Mouse (Mus musculus) hindbrain, embryonic 14.5 days (tissue): ENCODE measurements around the gene Slc38a1. TPM values are rescaled to one million over a fixed set of nuclear protein-coding genes. Genes with fewer than 3 reads are reported as not detected.

ENCODE experiments used
- ATAC-seq: fragments of 200-750 bp; cut with Nextera tagmentation; 2 replicates; pipeline ENCODE4 v1.8.0; 2017; ENCODE audit warnings: moderate number of reproducible peaks, mild to moderate bottlenecking, moderate TSS enrichment, moderate library complexity; ENCODE audit not compliant: low FRiP score
- DNase-seq: peaks from one replicate; pipeline ENCODE4 v3.0.0-alpha.2; 2015; ENCODE audit warnings: low spot score
- H3K27ac ChIP-seq: fragments of 300-500 bp; sonication (generic); 2 replicates; pipeline ENCODE4 v1.5.1; 2014; ENCODE audit warnings: mild to moderate bottlenecking, moderate library complexity
- H3K27me3 ChIP-seq: fragments of 300-500 bp; sonication (generic); 2 replicates; pipeline ENCODE4 v1.6.1; 2014; ENCODE audit warnings: mild to moderate bottlenecking, low read length, mixed read lengths; ENCODE audit not compliant: control insufficient read depth, insufficient read depth
- H3K36me3 ChIP-seq: fragments of 300-500 bp; sonication (generic); replicated peaks from 2 replicates; pipeline ENCODE4 v1.6.1; 2014; ENCODE audit not compliant: control insufficient read depth, insufficient read depth
- H3K4me1 ChIP-seq: fragments of 300-500 bp; sonication (generic); replicated peaks from 2 replicates; pipeline ENCODE4 v1.6.1; 2014; ENCODE audit warnings: antibody characterized with exemption, low read length, mixed read lengths; ENCODE audit not compliant: control insufficient read depth, insufficient read depth
- H3K4me2 ChIP-seq: fragments of 300-500 bp; sonication (generic); replicated peaks from 2 replicates; pipeline ENCODE4 v1.6.1; 2014; ENCODE audit warnings: mild to moderate bottlenecking, moderate library complexity
- H3K4me3 ChIP-seq: fragments of 300-500 bp; sonication (generic); replicated peaks from 2 replicates; pipeline ENCODE4 v1.5.1; 2014; ENCODE audit warnings: mild to moderate bottlenecking, low read length
- H3K9ac ChIP-seq: fragments of 300-500 bp; sonication (generic); 2 replicates; pipeline ENCODE4 v1.6.1; 2014
- H3K9me3 ChIP-seq: fragments of 300-500 bp; sonication (generic); 2 replicates; pipeline ENCODE4 v1.6.1; 2016; ENCODE audit warnings: low read length; ENCODE audit not compliant: control insufficient read depth
- WGBS: fragments of 180-500 bp; shearing (Covaris S2); extraction: QIAGEN DNeasy Blood & Tissue Kit; methylation state at CpG from one replicate; pipeline ENCODE4 v1.1.7; 2014; 5-methylcytosine and 5-hydroxymethylcytosine counted together
- polyA plus RNA-seq: library from polyadenylated mRNA; unstranded; fragments of >200 nt; fragmentation: Nextera tagmentation; extraction: Ambion mirVana; gene quantifications from 2 replicates; pipeline ENCODE4 v1.2.1, GENCODE M21; 2014

The Slc38a1 gene
- polyA plus RNA-seq, 1 experiment from 2014 or later: 133 TPM

DNA sequence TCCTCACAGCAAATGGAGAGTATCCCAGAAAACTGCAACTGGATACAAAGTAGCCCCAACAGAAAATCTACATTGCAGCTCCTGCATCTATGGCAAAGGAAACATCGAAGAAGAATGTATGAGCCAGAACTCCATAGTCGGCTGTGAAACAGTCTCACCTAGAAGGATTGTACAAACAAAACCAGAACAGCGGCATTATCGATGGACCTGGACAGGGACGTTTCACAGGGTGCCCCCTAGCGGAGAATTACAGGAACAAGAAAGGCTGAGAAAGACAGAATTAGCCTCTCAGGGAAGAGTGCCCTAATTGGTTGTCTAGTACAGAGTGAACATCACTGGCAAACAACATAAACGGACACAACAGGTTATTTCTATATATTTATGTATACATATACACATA, 23.9 kb upstream of the Slc38a1 start:
- Histone ChIP-seq H3K4me3 (no peak overlapping the region), H3K9me3 (no peaks in the 10 kb centered on the region), H3K4me1 (no peaks in the 10 kb centered on the region), H3K4me2 (peak overlapping the region; percentile 35), H3K27me3 (no peaks in the 10 kb centered on the region), H3K9ac (no peak overlapping the region), H3K27ac (no peak overlapping the region), H3K36me3 (no peaks in the 10 kb centered on the region)
- peak; percentile 24; the same call in 1 of the 2 replicates for ATAC-seq
- DNase-seq: peak; percentile 76
- 8% methylated on average over 7 of the region's 7 CpGs for WGBS

DNA sequence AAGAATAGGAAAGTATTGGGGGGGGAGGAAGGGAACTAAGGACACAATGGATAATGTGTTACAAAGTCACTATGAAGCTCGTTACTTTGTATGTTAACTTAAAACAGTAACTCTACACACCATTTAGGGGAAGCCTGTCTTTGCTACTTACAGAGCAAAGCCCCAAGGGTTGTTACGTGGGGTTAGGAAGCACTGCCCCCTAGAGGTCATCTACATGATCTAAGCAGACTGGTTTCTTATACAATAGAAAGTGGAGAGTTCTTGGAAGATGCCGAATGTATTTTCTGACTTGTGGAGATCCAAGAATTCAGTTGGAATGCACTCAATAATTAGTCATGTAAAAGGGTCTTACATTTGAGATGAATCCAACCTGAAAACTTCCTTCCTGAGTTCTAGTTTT, 23.2 kb upstream of the Slc38a1 start:
- Histone ChIP-seq H3K4me2 (no peak overlapping the region), H3K9ac (no peak overlapping the region), H3K36me3 (no peaks in the 10 kb centered on the region), H3K27me3 (no peaks in the 10 kb centered on the region), H3K27ac (no peak overlapping the region), H3K9me3 (no peaks in the 10 kb centered on the region), H3K4me3 (no peak overlapping the region), H3K4me1 (no peaks in the 10 kb centered on the region)
- peak; percentile 85 for DNase-seq
- 12% methylated on average over 3 of the region's 3 CpGs for WGBS
- ATAC-seq: peak; percentile 60; the same call in 1 of the 2 replicates

- Histone ChIP-seq H3K4me3 (no peak overlapping the region), H3K27ac (no peak overlapping the region), H3K9ac (no peak overlapping the region), H3K27me3 (no peaks in the 10 kb centered on the region), H3K36me3 (no peaks in the 10 kb centered on the region), H3K4me2 (no peak overlapping the region), H3K4me1 (no peaks in the 10 kb centered on the region), H3K9me3 (no peaks in the 10 kb centered on the region)
- 63% methylated on average over 13 of the region's 13 CpGs for WGBS
- ATAC-seq (no peak), DNase-seq (no peak)
These were observed 18.0 kb upstream of the Slc38a1 start for GRCm38 (mm10) chr15:96660590-96661141.

DNA sequence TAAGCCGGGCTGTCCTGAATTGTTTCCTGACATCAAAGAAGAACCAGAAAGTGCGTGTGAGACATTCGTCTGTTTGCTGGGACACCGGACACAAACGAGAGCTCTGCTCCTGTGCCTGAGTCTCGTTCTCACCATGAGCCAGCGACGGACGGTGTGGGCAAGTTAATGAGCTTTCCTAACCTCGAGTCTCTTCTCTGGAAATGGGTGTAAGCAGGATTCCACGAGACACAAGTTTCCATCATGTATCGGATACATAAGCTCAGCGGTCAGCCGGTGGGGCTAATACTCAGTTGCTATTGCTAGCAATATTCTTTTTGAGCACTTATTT, 15.5 kb upstream of the Slc38a1 start:
- DNase-seq (no peak), ATAC-seq (no peak)
- H3K4me1 ChIP-seq: no peaks in the 10 kb centered on the region
- no peak overlapping the region for H3K4me3 ChIP-seq
- H3K9me3 ChIP-seq: no peaks in the 10 kb centered on the region
- H3K4me2 ChIP-seq: no peak overlapping the region
- H3K27ac ChIP-seq: no peak overlapping the region
- H3K36me3 ChIP-seq: no peaks in the 10 kb centered on the region
- WGBS: 81% methylated on average over 14 of the region's 14 CpGs
- no peaks in the 10 kb centered on the region for H3K27me3 ChIP-seq
- H3K9ac ChIP-seq: no peak overlapping the region

GRCm38 (mm10) chr15:96657576-96658274, 15.0 kb upstream of the Slc38a1 start:
- H3K9me3 ChIP-seq: no peaks in the 10 kb centered on the region
- no peak for DNase-seq
- ATAC-seq: no peak
- no peak overlapping the region for H3K27ac ChIP-seq
- H3K27me3 ChIP-seq: no peaks in the 10 kb centered on the region
- H3K36me3 ChIP-seq: no peaks in the 10 kb centered on the region
- WGBS: 78% methylated on average over 17 of the region's 17 CpGs
- no peak overlapping the region for H3K9ac ChIP-seq
- no peak overlapping the region for H3K4me2 ChIP-seq
- H3K4me3 ChIP-seq: no peak overlapping the region
- H3K4me1 ChIP-seq: no peaks in the 10 kb centered on the region

DNA sequence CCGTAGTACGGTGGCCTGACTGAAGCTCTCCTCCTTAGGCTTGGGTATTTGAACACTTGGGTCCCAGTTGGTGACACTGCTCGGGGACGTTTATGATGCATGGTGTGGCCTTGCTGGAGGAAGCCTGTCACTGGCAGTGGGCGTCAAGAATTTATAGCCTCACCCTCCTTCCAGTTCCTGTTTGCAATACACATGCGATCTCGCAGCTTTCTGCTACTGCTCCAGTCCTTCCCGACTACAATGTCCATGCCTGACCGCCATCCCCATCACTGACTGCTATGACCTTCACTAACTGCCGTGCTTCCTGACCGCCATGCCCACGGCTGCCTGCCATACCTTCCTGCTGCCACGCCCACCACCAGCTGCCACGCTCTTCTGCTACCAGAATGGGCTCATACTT, 12.8 kb upstream of the Slc38a1 start:
- Histone ChIP-seq H3K9me3 (no peaks in the 10 kb centered on the region), H3K4me3 (no peak overlapping the region), H3K27ac (no peak overlapping the region), H3K9ac (no peak overlapping the region), H3K4me1 (no peaks in the 10 kb centered on the region), H3K36me3 (no peaks in the 10 kb centered on the region), H3K4me2 (no peak overlapping the region), H3K27me3 (no peaks in the 10 kb centered on the region)
- ATAC-seq (no peak), DNase-seq (no peak)
- WGBS: 93% methylated on average over 14 of the region's 14 CpGs

GRCm38 (mm10) chr15:96654714-96655113, 12.0 kb upstream of the Slc38a1 start:
- H3K9me3 ChIP-seq: no peaks in the 10 kb centered on the region
- H3K27me3 ChIP-seq: no peaks in the 10 kb centered on the region
- DNase-seq (no peak), ATAC-seq (no peak)
- no peaks in the 10 kb centered on the region for H3K4me1 ChIP-seq
- WGBS: 79% methylated on average over 8 of the region's 8 CpGs
- H3K36me3 ChIP-seq: no peaks in the 10 kb centered on the region
- no peak overlapping the region for H3K27ac ChIP-seq
- H3K4me2 ChIP-seq: no peak overlapping the region
- no peak overlapping the region for H3K9ac ChIP-seq
- no peak overlapping the region for H3K4me3 ChIP-seq

GRCm38 (mm10) chr15:96653011-96653410, 10.3 kb upstream of the Slc38a1 start:
- H3K4me2 ChIP-seq: no peak overlapping the region
- no peak for ATAC-seq
- WGBS: 91% methylated on average over 16 of the region's 16 CpGs

GRCm38 (mm10) chr15:96652531-96652930, 9.8 kb upstream of the Slc38a1 start:
- Histone ChIP-seq H3K27ac (no peak overlapping the region), H3K36me3 (no peaks in the 10 kb centered on the region), H3K4me3 (no peak overlapping the region), H3K27me3 (no peaks in the 10 kb centered on the region), H3K9me3 (no peaks in the 10 kb centered on the region), H3K4me2 (no peak overlapping the region), H3K9ac (no peak overlapping the region), H3K4me1 (no peaks in the 10 kb centered on the region)
- 43% methylated on average over 10 of the region's 10 CpGs for WGBS
- peak; percentile 66 for DNase-seq
- no peak for ATAC-seq

More at GRCm38 (mm10) chr15:96653011-96653410, 10.3 kb upstream of the Slc38a1 start:
- no peaks in the 10 kb centered on the region for H3K9me3 ChIP-seq
- no peaks in the 10 kb centered on the region for H3K36me3 ChIP-seq
- no peak overlapping the region for H3K9ac ChIP-seq
- no peak for DNase-seq
- no peak overlapping the region for H3K27ac ChIP-seq
- H3K27me3 ChIP-seq: no peaks in the 10 kb centered on the region
- no peak overlapping the region for H3K4me3 ChIP-seq
- H3K4me1 ChIP-seq: no peaks in the 10 kb centered on the region
